Mouse (Mus musculus): Measurements from ENCODE around the gene Sox8. TPM values are rescaled to one million over a fixed set of nuclear protein-coding genes. Genes with fewer than 3 reads are reported as not detected.

Sox8 gene
- total and polyA plus RNA-seq, 3 experiments: not detected

DNA sequence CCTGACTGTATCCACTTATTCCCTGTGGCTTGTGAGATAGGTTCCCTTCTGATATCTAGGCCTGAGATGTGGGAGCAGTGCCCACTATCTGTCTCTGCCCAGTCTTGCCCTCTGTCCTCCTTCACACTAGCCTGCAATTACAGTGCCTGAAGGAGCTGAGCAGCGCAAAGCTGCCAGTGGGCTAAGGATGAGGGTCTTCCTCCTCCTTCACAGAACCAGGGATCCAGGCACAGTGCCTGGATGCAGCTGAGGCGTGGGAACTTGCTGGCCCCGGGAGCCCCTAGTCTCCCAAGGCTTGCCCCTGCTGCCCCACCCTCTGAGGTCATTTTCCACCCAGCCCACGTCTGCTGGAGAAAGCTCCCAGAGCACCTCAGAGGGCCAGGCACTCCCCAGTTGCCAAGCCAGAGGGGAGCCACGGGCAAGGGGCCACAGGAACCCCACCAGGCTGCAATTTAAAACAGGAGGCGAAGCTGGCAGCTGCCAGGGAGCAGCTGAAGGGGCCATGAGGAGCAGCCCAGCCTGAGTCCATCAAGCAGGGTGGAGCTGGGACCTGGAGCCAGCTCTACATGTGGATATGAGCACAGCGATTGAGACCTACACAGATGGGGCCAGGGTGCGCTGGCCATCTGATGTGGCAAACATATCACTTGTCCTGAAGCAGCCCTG lies 40.0 kb downstream of the Sox8 start:
- TF ChIP-seq GABPA (IDR thresholded peaks at IDR 0.05; ENCODE audit: low read depth, low read length): no peak
- TF ChIP-seq RCOR1 (IDR thresholded peaks at IDR 0.05; ENCODE audit: low read depth, low read length): no peak
- TF ChIP-seq ZMIZ1 (IDR thresholded peaks at IDR 0.05; ENCODE audit: low read depth, low read length): no peak
- Histone ChIP-seq H3K9me3 (replicated peaks; ENCODE audit: insufficient read depth, low read length) (no peaks in the 10 kb centered on the region), H3K79me2 (ENCODE audit: control insufficient read depth, insufficient read depth, low read length, poor library complexity) (no peaks in the 10 kb centered on the region), H3K36me3 (ENCODE audit: control insufficient read depth in 1 of 2, insufficient read depth in 2 of 2, low read length in 2 of 2) (no peaks in the 10 kb centered on the region), H3K9ac (ENCODE audit: control insufficient read depth, low read depth, low read length, poor library complexity, severe bottlenecking) (no peak overlapping the region), H3K4me1 (ENCODE audit: control insufficient read depth in 1 of 2, insufficient read depth in 2 of 2, low read length in 2 of 2) (no peaks in the 10 kb centered on the region), H3K27me3 (ENCODE audit: control insufficient read depth in 1 of 2, insufficient read depth in 2 of 2, low read length in 2 of 2) (peaks cover 3% of the 10 kb centered on the region in 2 experiments; a peak in 3 of 4 replicates), H3K4me3 (ENCODE audit: control insufficient read depth in 1 of 2, insufficient read depth in 1 of 2, low read depth in 2 of 2, low read length in 2 of 2) (no peak overlapping the region), H3K27ac (ENCODE audit: control insufficient read depth, low read depth, low read length) (no peak overlapping the region)
- DNase-seq (ENCODE audit: low read depth, low spot score): no peak

- no peak overlapping the region for H3K9ac ChIP-seq (ENCODE audit: control insufficient read depth, low read depth, low read length, poor library complexity, severe bottlenecking)
- no peak for DNase-seq (ENCODE audit: low read depth, low spot score)
- TF ChIP-seq TBP (IDR thresholded peaks at IDR 0.05; ENCODE audit: low read depth, low read length): no peak
- no peak for TF ChIP-seq POLR2AphosphoS5 (IDR thresholded peaks at IDR 0.05; ENCODE audit: borderline replicate concordance, low read depth, low read length)
- no peak for TF ChIP-seq POLR2AphosphoS2 (IDR thresholded peaks at IDR 0.05; ENCODE audit: low read length)
- TF ChIP-seq UBTF (IDR thresholded peaks at IDR 0.05; ENCODE audit: borderline replicate concordance, insufficient read depth, low read depth, low read length): no peak
- no peak for TF ChIP-seq RCOR1 (IDR thresholded peaks at IDR 0.05; ENCODE audit: low read depth, low read length)
- TF ChIP-seq USF1 (IDR thresholded peaks at IDR 0.05; ENCODE audit: low read depth, low read length): no peak
- H3K4me1 ChIP-seq (ENCODE audit: control insufficient read depth in 1 of 2, insufficient read depth in 2 of 2, low read length in 2 of 2): no peaks in the 10 kb centered on the region
- no peaks in the 10 kb centered on the region for H3K9me3 ChIP-seq (replicated peaks; ENCODE audit: insufficient read depth, low read length)
- no peak overlapping the region for H3K4me3 ChIP-seq (ENCODE audit: control insufficient read depth in 1 of 2, insufficient read depth in 1 of 2, low read depth in 2 of 2, low read length in 2 of 2)
- H3K27me3 ChIP-seq (ENCODE audit: control insufficient read depth in 1 of 2, insufficient read depth in 2 of 2, low read length in 2 of 2): no peaks in the 10 kb centered on the region
- H3K79me2 ChIP-seq (ENCODE audit: control insufficient read depth, insufficient read depth, low read length, poor library complexity): no peaks in the 10 kb centered on the region
- no peak overlapping the region for H3K27ac ChIP-seq (ENCODE audit: control insufficient read depth, low read depth, low read length)
- H3K36me3 ChIP-seq (ENCODE audit: control insufficient read depth in 1 of 2, insufficient read depth in 2 of 2, low read length in 2 of 2): no peaks in the 10 kb centered on the region
Measured at GRCm38 (mm10) chr17:25522080-25522479, 48.4 kb downstream of the Sox8 start.

DNA sequence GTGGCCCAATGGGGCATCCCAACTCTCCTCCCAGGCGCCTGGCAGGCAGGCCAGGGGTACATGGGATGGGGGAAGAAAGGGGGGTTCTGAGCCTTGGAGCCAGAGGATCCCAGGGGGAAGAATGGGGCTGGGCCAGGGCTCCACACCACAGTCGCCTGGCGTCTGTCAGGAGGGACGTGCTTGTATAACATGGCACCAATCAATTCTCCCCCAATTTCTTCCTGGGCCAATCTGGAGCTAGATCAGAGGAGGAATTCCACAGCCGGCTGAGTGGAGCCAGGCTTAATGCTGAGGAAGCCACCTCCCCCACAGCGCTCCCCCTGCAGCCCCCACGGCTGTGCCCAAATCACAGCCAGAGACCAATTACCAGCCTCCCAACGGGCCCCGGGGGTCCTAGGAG lies 50.0 kb downstream of the Sox8 start:
- H3K9me3 ChIP-seq (replicated peaks; ENCODE audit: insufficient read depth, low read length): no peaks in the 10 kb centered on the region

More for the DNA sequence above, 50.0 kb downstream of the Sox8 start:
- no peak overlapping the region for H3K9ac ChIP-seq (ENCODE audit: control insufficient read depth, low read depth, low read length, poor library complexity, severe bottlenecking)
- no peaks in the 10 kb centered on the region for H3K36me3 ChIP-seq (ENCODE audit: control insufficient read depth in 1 of 2, insufficient read depth in 2 of 2, low read length in 2 of 2)
- DNase-seq (ENCODE audit: low read depth, low spot score): no peak
- no peaks in the 10 kb centered on the region for H3K27me3 ChIP-seq (ENCODE audit: control insufficient read depth in 1 of 2, insufficient read depth in 2 of 2, low read length in 2 of 2)
- no peak overlapping the region for H3K27ac ChIP-seq (ENCODE audit: control insufficient read depth, low read depth, low read length)
- H3K4me3 ChIP-seq (ENCODE audit: control insufficient read depth in 1 of 2, insufficient read depth in 1 of 2, low read depth in 2 of 2, low read length in 2 of 2): no peak overlapping the region
- H3K4me1 ChIP-seq (ENCODE audit: control insufficient read depth in 1 of 2, insufficient read depth in 2 of 2, low read length in 2 of 2): no peaks in the 10 kb centered on the region
- no peaks in the 10 kb centered on the region for H3K79me2 ChIP-seq (ENCODE audit: control insufficient read depth, insufficient read depth, low read length, poor library complexity)
- TF ChIP-seq SIN3A (IDR thresholded peaks at IDR 0.05; ENCODE audit: low read length): no peak
- no peak for TF ChIP-seq UBTF (IDR thresholded peaks at IDR 0.05; ENCODE audit: borderline replicate concordance, insufficient read depth, low read depth, low read length)
- TF ChIP-seq CHD2 (IDR thresholded peaks at IDR 0.05; ENCODE audit: low read length): no peak
- TF ChIP-seq KAT2A (conservative IDR thresholded peaks at IDR 0.05; ENCODE audit: low read depth, low read length): no peak
- no peak for TF ChIP-seq TCF12 (IDR thresholded peaks at IDR 0.05; ENCODE audit: low read depth, low read length)
- TF ChIP-seq SMC3 (IDR thresholded peaks at IDR 0.05; ENCODE audit: low read depth, low read length): no peak
- TF ChIP-seq USF2 (IDR thresholded peaks at IDR 0.05; ENCODE audit: borderline replicate concordance in 1 of 2, insufficient read depth in 1 of 2, low read depth in 1 of 2, low read length in 2 of 2): no peak
